Mouse (Mus musculus) spleen, adult 2 months (tissue): ENCODE measurements around the gene Them7.

Experiments
- CTCF ChIP-seq: fragments of 200-500 bp; IDR thresholded peaks from 2 replicates; pipeline ENCODE4 v1.5.1; 2011; ENCODE audit warnings: mild to moderate bottlenecking, inconsistent platforms; ENCODE audit not compliant: insufficient read depth, insufficient read length, insufficient replicate concordance; ENCODE audit errors: extremely low read depth
- POLR2A ChIP-seq: fragments of 200-500 bp; IDR thresholded peaks from 2 replicates; pipeline ENCODE4 v1.6.1; 2011; ENCODE audit warnings: low read depth, low read length, inconsistent platforms

DNA sequence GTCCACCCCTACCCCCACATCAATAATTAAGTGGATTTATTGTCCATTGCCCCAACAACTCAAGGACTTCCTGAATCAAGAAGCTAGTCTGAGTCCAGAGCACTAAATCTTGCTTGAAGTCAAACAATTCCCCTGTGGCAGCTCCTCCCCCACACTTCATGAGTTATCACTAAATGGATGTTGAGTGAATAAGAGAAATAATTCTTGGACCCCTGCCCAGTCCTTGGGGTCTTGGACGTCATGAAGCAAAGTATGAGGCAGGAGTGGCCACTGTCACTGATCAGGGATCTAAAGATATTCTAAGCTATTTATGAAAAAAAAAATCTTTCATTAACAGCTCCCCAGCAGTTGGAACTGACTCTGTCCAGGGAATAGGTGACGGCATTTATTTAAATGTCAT is 168.4 kb downstream of the Them7 start:
- TF ChIP-seq POLR2A, result no peak
- TF ChIP-seq CTCF, result no peak
